Comparison of ENCODE assay signal across 8 mouse cellular contexts in genomic region chr3:22078529-22078928, GRCm38 (mm10). TPM values are rescaled to one million over a fixed set of nuclear protein-coding genes. Genes with fewer than 3 reads are reported as not detected.
DNase-seq lines count a peak whose midpoint lies in the region; ATAC-seq lines count a peak whose summit lies in the region.

No protein-coding gene starts in this region.

- no peaks in the 10 kb centered on the region for H3K27me3 ChIP-seq in kidney, embryonic 14.5 days (ENCODE audit: control insufficient read depth, insufficient read depth, low read length)
- H3K27me3 ChIP-seq in hindbrain, embryonic 15.5 days = no peaks in the 10 kb centered on the region
- H3K27me3 ChIP-seq in midbrain, embryonic 14.5 days (ENCODE audit: control insufficient read depth, insufficient read depth, low read length) = no peaks in the 10 kb centered on the region

- H3K4me2 ChIP-seq in kidney, embryonic 14.5 days (replicated peaks; ENCODE audit: low read depth, low read length) = peak overlapping the region; percentile 69
- peak overlapping the region; percentile 62 for H3K4me2 ChIP-seq in hindbrain, embryonic 15.5 days
- H3K4me2 ChIP-seq in midbrain, embryonic 14.5 days (ENCODE audit: low read length) = peak overlapping the region; percentile 65

- no peak for ATAC-seq in kidney, embryonic 14.5 days (ENCODE audit: low FRiP score, low TSS enrichment)
- no peak for ATAC-seq in hindbrain, embryonic 15.5 days (ENCODE audit: low FRiP score, low read depth)
- ATAC-seq in midbrain, embryonic 14.5 days (ENCODE audit: low FRiP score, low TSS enrichment) = no peak
- ATAC-seq in frontal cortex, adult (ENCODE audit: low TSS enrichment) = no peak

- H3K27ac ChIP-seq in kidney, embryonic 14.5 days (ENCODE audit: low read depth, low read length) = no peak overlapping the region
- no peak overlapping the region for H3K27ac ChIP-seq in hindbrain, embryonic 15.5 days (replicated peaks)
- no peak overlapping the region for H3K27ac ChIP-seq in midbrain, embryonic 14.5 days (replicated peaks; ENCODE audit: low read depth, low read length)

- peak overlapping the region; percentile 77 for H3K4me3 ChIP-seq in kidney, embryonic 14.5 days (ENCODE audit: low read length)
- peak overlapping the region; percentile 73 for H3K4me3 ChIP-seq in hindbrain, embryonic 15.5 days
- H3K4me3 ChIP-seq in midbrain, embryonic 14.5 days (replicated peaks; ENCODE audit: low read depth, low read length) = peak overlapping the region; percentile 89; the same call in 1 of the 2 replicates

- H3K9ac ChIP-seq in kidney, embryonic 14.5 days (ENCODE audit: low read depth, low read length) = peak overlapping the region; percentile 82; the same call in 1 of the 2 replicates
- H3K9ac ChIP-seq in hindbrain, embryonic 15.5 days = peak overlapping the region; percentile 93; the same call in 1 of the 2 replicates
- peak overlapping the region; percentile 90; the same call in 1 of the 2 replicates for H3K9ac ChIP-seq in midbrain, embryonic 14.5 days (replicated peaks; ENCODE audit: low read length)

- 34% methylated on average over 3 of the region's 3 CpGs for WGBS in kidney, embryonic 14.5 days
- WGBS in hindbrain, embryonic 15.5 days = 58% methylated on average over 3 of the region's 3 CpGs
- 45% methylated on average over 3 of the region's 3 CpGs for WGBS in midbrain, embryonic 14.5 days

- no peaks in the 10 kb centered on the region for H3K36me3 ChIP-seq in kidney, embryonic 14.5 days (ENCODE audit: control insufficient read depth, insufficient read depth, low read length)
- no peaks in the 10 kb centered on the region for H3K36me3 ChIP-seq in hindbrain, embryonic 15.5 days
- H3K36me3 ChIP-seq in midbrain, embryonic 14.5 days (ENCODE audit: control insufficient read depth, insufficient read depth, low read length) = no peaks in the 10 kb centered on the region

- peaks cover 21% of the 10 kb centered on the region; the same call in 1 of the 2 replicates for H3K4me1 ChIP-seq in kidney, embryonic 14.5 days (ENCODE audit: control insufficient read depth, insufficient read depth, low read length)
- H3K4me1 ChIP-seq in hindbrain, embryonic 15.5 days (replicated peaks) = peaks cover 42% of the 10 kb centered on the region
- peaks cover 32% of the 10 kb centered on the region for H3K4me1 ChIP-seq in midbrain, embryonic 14.5 days (ENCODE audit: control insufficient read depth, insufficient read depth, low read length)

- H3K9me3 ChIP-seq in kidney, embryonic 14.5 days (ENCODE audit: control insufficient read depth, low read length) = no peaks in the 10 kb centered on the region
- H3K9me3 ChIP-seq in hindbrain, embryonic 15.5 days = no peaks in the 10 kb centered on the region
- no peaks in the 10 kb centered on the region for H3K9me3 ChIP-seq in midbrain, embryonic 14.5 days (ENCODE audit: control insufficient read depth, low read length)

- DNase-seq in kidney, postnatal 14 days = no peak
- DNase-seq in c-Kit-positive CD71-positive TER-119-negative erythroid progenitor cells, embryonic 14.5 days (ENCODE audit: low read depth) = peak; percentile 16
- DNase-seq in midbrain, embryonic 14.5 days = no peak
- DNase-seq in urinary bladder, adult 18-20 months (ENCODE audit: low spot score in 2 of 2) = no peak
- no peak for DNase-seq in adipocyte (ENCODE audit: low spot score)

RNA-seq across cellular contexts. Expression of gene Tbl1xr1, which starts 2.1 kb away (rescaled TPM):
- 20.6 and 39.7 TPM in 2 replicates for polyA plus RNA-seq in kidney, embryonic 14.5 days (2014; fragmentation: Nextera tagmentation; extraction: Ambion mirVana)
- polyA plus RNA-seq in hindbrain, embryonic 15.5 days (2015; fragmentation: Nextera tagmentation; extraction: Ambion mirVana) = 15.7 and 19.4 TPM in 2 replicates
- 25.3 and 26.2 TPM in 2 replicates for polyA plus RNA-seq in midbrain, embryonic 14.5 days (2014; fragmentation: Nextera tagmentation; extraction: Ambion mirVana)
